Mouse (Mus musculus) liver, embryonic 16.5 days (tissue): ENCODE data around the gene Rpp25. TPM values are rescaled to one million over a fixed set of nuclear protein-coding genes. Genes with fewer than 3 reads are reported as not detected.

Experiments used
- ATAC-seq: fragments of 200-750 bp; cut with Nextera tagmentation; 2 replicates; pipeline ENCODE4 v1.8.0; 2017; ENCODE audit warnings: low read depth, mild to moderate bottlenecking, moderate number of reproducible peaks, moderate library complexity
- H3K27ac ChIP-seq: fragments of 300-500 bp; sonication (generic); 2 replicates; pipeline ENCODE4 v1.5.1; 2014; ENCODE audit warnings: mild to moderate bottlenecking, low read length
- H3K27me3 ChIP-seq: fragments of 300-500 bp; sonication (generic); 2 replicates; pipeline ENCODE4 v1.6.1; 2014; ENCODE audit warnings: low read depth, low read length, mixed read lengths; ENCODE audit not compliant: control insufficient read depth, insufficient read depth
- H3K36me3 ChIP-seq: fragments of 300-500 bp; sonication (generic); 2 replicates; pipeline ENCODE4 v1.6.1; 2014; ENCODE audit warnings: mild to moderate bottlenecking; ENCODE audit not compliant: control insufficient read depth, insufficient read depth
- H3K4me1 ChIP-seq: fragments of 300-500 bp; sonication (generic); 2 replicates; pipeline ENCODE4 v1.6.1; 2014; ENCODE audit warnings: low read depth, low read length, mixed read lengths; ENCODE audit not compliant: control insufficient read depth
- H3K4me2 ChIP-seq: fragments of 300-500 bp; sonication (generic); 2 replicates; pipeline ENCODE4 v1.6.1; 2014; ENCODE audit warnings: low read depth, low read length, mixed read lengths
- H3K4me3 ChIP-seq: fragments of 300-500 bp; sonication (generic); 2 replicates; pipeline ENCODE4 v1.5.1; 2014; ENCODE audit warnings: low read depth, mild to moderate bottlenecking, low read length
- H3K9ac ChIP-seq: fragments of 300-500 bp; sonication (generic); 2 replicates; pipeline ENCODE4 v1.6.1; 2014; ENCODE audit warnings: low read depth, low read length
- H3K9me3 ChIP-seq: fragments of 300-500 bp; sonication (generic); replicated peaks from 2 replicates; pipeline ENCODE4 v1.6.1; 2016; ENCODE audit warnings: low read length; ENCODE audit not compliant: control insufficient read depth
- WGBS: fragments of 180-500 bp; shearing (Covaris S2); extraction: QIAGEN DNeasy Blood & Tissue Kit; methylation state at CpG from one replicate; pipeline ENCODE4 v1.1.7; 2014; ENCODE audit not compliant: insufficient replicate concordance; 5-methylcytosine and 5-hydroxymethylcytosine counted together
- polyA plus RNA-seq: library from polyadenylated mRNA; unstranded; fragments of >200 nt; fragmentation: Nextera tagmentation; extraction: Ambion mirVana; gene quantifications from 2 replicates; pipeline ENCODE4 v1.2.1, GENCODE M21; 2015

The Rpp25 gene
- polyA plus RNA-seq, 1 experiment from 2014 or later = 0.57 TPM

GRCm38 (mm10) chr9:57505700-57506099 is 1.9 kb downstream of the Rpp25 start:
- Histone ChIP-seq H3K27me3 (peaks cover 68% of the 10 kb centered on the region), H3K9me3 (no peaks in the 10 kb centered on the region), H3K9ac (no peak overlapping the region), H3K36me3 (no peaks in the 10 kb centered on the region), H3K4me2 (peak overlapping the region; percentile 2), H3K4me3 (no peak overlapping the region), H3K27ac (no peak overlapping the region), H3K4me1 (peaks cover 34% of the 10 kb centered on the region)
- 4% methylated on average over 8 of the region's 8 CpGs for WGBS
- ATAC-seq = peak; percentile 99

DNA sequence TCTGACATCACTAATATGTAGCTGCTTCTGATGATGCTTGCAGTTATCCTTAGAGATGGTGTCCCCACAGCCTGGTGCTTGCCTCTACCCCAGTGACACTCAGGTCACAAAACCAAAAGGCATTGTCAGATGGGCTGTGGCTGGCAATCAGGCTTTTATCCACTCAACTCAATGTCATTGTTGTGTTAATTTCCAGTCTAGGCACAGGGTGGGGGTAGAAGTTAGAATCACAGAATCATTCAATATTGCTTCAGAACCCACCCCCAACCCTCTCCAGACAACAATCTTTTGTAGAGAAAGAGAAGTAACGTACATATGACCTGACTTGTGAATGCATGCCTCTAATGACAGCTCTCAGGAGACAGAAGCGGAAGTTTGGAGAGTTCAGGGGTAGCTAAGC is 6.8 kb downstream of the Rpp25 start:
- 45% methylated on average over 2 of the region's 2 CpGs for WGBS
- ATAC-seq = no peak
- H3K9me3 ChIP-seq = no peaks in the 10 kb centered on the region
- peaks cover 19% of the 10 kb centered on the region for H3K27me3 ChIP-seq
- H3K4me3 ChIP-seq = no peak overlapping the region
- no peak overlapping the region for H3K4me2 ChIP-seq
- H3K9ac ChIP-seq = no peak overlapping the region
- no peaks in the 10 kb centered on the region for H3K36me3 ChIP-seq
- H3K27ac ChIP-seq = no peak overlapping the region
- peaks cover 17% of the 10 kb centered on the region for H3K4me1 ChIP-seq

GRCm38 (mm10) chr9:57517113-57517512 is 13.3 kb downstream of the Rpp25 start:
- no peak overlapping the region for H3K4me2 ChIP-seq
- no peak overlapping the region for H3K4me3 ChIP-seq
- no peaks in the 10 kb centered on the region for H3K36me3 ChIP-seq
- peaks cover 6% of the 10 kb centered on the region; the same call in 1 of the 2 replicates for H3K4me1 ChIP-seq
- WGBS = 8% methylated on average over 3 of the region's 3 CpGs
- no peak overlapping the region for H3K27ac ChIP-seq
- ATAC-seq = no peak
- no peaks in the 10 kb centered on the region for H3K27me3 ChIP-seq
- H3K9me3 ChIP-seq = no peaks in the 10 kb centered on the region
- no peak overlapping the region for H3K9ac ChIP-seq

GRCm38 (mm10) chr9:57520375-57521055 is 16.7 kb downstream of the Rpp25 start:
- H3K4me3 ChIP-seq = peak overlapping the region; percentile 97
- peak overlapping the region; percentile 81 for H3K27ac ChIP-seq
- H3K36me3 ChIP-seq = no peaks in the 10 kb centered on the region
- WGBS = 27% methylated on average over 16 of the region's 16 CpGs
- peak overlapping the region; percentile 93 for H3K4me2 ChIP-seq
- H3K27me3 ChIP-seq = no peaks in the 10 kb centered on the region
- H3K4me1 ChIP-seq = peaks cover 30% of the 10 kb centered on the region
- peak; percentile 2 for ATAC-seq
- H3K9ac ChIP-seq = peak overlapping the region; percentile 73
- H3K9me3 ChIP-seq = no peaks in the 10 kb centered on the region

DNA sequence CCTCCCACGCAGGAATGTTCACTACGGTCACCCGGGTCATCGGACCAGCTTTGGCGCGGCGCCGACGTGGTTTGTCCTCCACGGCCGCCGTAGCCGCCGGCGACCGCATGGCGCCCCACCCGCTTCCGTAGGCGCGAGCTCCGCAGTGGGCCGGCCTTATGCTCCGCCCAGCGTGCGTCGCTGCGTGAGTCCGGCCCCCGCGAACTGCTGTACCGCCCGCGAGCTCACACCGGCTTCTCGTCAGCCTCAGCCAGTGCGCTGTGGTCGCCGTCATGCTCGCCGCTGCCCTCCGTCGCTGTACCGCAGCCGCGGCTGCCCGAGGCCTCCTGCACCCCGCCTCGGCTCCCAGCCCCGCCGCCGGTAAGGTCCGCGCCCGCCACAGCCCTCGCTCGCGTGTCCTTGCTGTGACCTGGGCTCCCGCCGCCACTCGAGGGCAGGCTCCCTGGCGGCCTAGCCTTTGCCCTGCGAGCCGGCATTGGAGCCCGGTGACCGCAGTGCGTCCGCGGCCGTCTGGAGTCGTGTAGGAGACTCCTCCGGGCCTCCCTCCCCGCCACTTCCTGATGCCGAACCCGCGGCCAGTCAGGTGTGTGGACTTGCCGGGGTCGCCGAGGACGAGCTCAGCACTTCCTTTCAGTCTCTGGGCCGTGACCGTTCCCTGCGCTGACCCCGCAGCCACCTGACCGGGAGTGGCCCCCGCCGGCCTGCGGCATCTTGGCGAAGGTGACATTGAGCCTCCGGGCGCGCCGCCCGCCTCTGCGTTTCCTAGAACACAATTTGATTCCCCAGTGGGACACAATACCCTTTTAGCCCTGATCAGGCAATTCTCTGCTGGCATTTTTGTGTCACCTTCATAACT is 17.5 kb downstream of the Rpp25 start, which contains the start of gene Cox5a:
Gene Cox5a, plus strand, starts transcription at position 219 of the 856 bp plus-strand sequence.
- ATAC-seq = peak; percentile 99
- Histone ChIP-seq H3K27me3 (no peaks in the 10 kb centered on the region), H3K4me1 (peaks cover 33% of the 10 kb centered on the region), H3K4me3 (peak within 1 kb of the TSS; percentile 97), H3K9ac (peak within 1 kb of the TSS; percentile 97), H3K36me3 (no peaks in the 10 kb centered on the region), H3K4me2 (peak within 1 kb of the TSS; percentile 93), H3K9me3 (no peaks in the 10 kb centered on the region), H3K27ac (peak within 1 kb of the TSS; percentile 97)
- under 1% methylated on average over 94 of the region's 95 CpGs for WGBS

DNA sequence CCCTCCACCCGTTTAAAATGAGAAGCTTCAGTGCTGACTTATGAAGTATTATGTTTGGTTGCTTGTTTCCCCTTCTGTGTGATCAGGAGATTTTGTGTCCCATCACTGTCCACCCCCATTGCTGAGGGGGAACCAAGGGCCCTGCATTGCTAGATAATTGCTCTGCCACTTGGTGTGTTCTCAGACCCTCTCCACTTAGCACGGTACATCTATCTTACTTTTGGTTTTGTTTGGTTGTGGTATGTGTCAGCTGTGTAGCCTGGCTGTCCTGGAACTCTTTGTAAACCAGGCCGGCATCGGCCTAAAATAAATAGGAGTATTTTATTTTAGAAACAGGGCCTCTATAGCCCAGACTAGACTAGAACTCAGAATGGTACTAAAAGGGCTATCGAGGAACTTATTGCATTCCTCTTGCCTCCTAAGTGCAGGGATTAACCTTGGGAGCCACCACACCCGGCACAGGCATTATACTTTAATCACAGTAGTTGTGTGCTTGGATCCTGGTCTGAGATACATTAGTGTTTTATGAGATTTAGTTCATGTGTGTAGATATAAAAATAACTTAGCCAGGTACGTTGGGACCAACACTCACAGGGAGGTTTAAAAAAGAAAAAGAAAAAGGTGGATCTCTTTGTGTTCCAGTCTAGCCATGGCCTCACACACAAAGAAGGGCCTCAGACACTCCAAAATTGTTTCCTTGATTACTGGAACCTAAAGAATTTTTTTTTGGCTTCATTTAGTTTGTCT is 18.5 kb downstream of the Rpp25 start:
- H3K9ac ChIP-seq = peak overlapping the region; percentile 97
- H3K27ac ChIP-seq = peak overlapping the region; percentile 97
- no peaks in the 10 kb centered on the region for H3K36me3 ChIP-seq
- peaks cover 39% of the 10 kb centered on the region for H3K4me1 ChIP-seq
- no peaks in the 10 kb centered on the region for H3K27me3 ChIP-seq
- H3K4me2 ChIP-seq = peak overlapping the region; percentile 93
- peak overlapping the region; percentile 97 for H3K4me3 ChIP-seq
- WGBS = 31% methylated on average over 7 of the region's 7 CpGs
- no peaks in the 10 kb centered on the region for H3K9me3 ChIP-seq
- no peak for ATAC-seq

- ATAC-seq = no peak
- Histone ChIP-seq H3K9me3 (no peaks in the 10 kb centered on the region), H3K36me3 (no peaks in the 10 kb centered on the region), H3K9ac (peak overlapping the region; percentile 97; the same call in 1 of the 2 replicates), H3K27ac (no peak overlapping the region), H3K4me3 (no peak overlapping the region), H3K27me3 (no peaks in the 10 kb centered on the region), H3K4me1 (peaks cover 39% of the 10 kb centered on the region), H3K4me2 (peak overlapping the region; percentile 93)
- WGBS = 58% methylated on average over 4 of the region's 4 CpGs
Measured at GRCm38 (mm10) chr9:57522861-57523246, 19.0 kb downstream of the Rpp25 start.

DNA sequence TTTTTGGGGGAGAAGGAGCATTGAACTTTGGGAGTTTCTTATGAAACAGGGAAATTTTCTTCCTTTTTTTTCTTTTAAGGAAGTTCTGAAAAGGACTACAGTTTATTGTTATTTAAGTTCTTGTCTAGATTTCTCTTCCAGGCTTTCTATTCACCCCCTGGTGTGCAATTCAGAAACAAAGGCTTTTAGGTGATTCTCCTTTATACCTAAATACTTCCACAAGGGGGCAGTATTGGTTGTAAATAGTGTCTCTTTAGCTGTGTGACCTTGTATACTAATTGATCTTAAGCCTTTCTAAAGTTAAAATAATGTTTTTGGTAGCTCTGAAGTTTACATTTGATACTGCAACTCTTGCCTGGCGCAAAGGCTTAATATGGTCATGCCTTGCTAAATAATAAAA is 19.9 kb downstream of the Rpp25 start:
- H3K4me2 ChIP-seq = 0 out of 2 replicates have a peak overlapping the region, but pooled peaks have one; percentile 3
- WGBS = 35% methylated on average over 1 of the region's 1 CpGs

More for the DNA sequence above, 19.9 kb downstream of the Rpp25 start:
- Histone ChIP-seq H3K27ac (no peak overlapping the region), H3K27me3 (no peaks in the 10 kb centered on the region), H3K4me1 (peaks cover 39% of the 10 kb centered on the region), H3K4me3 (no peak overlapping the region), H3K9ac (no peak overlapping the region; the same call in 1 of the 2 replicates), H3K36me3 (peaks cover 2% of the 10 kb centered on the region), H3K9me3 (no peaks in the 10 kb centered on the region)
- ATAC-seq = no peak
